Mouse (Mus musculus): ENCODE results near the gene Mark3.

- TF ChIP-seq POLR2A (IDR thresholded peaks at IDR 0.05; ENCODE audit: insufficient read depth, low read depth, low read length), result no peak
- TF ChIP-seq EP300 (IDR thresholded peaks at IDR 0.05; ENCODE audit: insufficient read depth, low read depth, low read length), result no peak
Measured at GRCm38 (mm10) chr12:111618266-111618665, 43.9 kb downstream of the Mark3 start.

All from heart, adult 2 months (tissue).